Mouse (Mus musculus) cerebellum, adult 9-11 months (tissue): ENCODE results near the gene Spred2.
A peak's percentile ranks its signal among the peaks of the same experiment; 100 is the strongest.

ENCODE experiments used
- DNase-seq: peaks from one replicate; pipeline ENCODE4 v3.0.0; 2022

Spred2 gene

DNA sequence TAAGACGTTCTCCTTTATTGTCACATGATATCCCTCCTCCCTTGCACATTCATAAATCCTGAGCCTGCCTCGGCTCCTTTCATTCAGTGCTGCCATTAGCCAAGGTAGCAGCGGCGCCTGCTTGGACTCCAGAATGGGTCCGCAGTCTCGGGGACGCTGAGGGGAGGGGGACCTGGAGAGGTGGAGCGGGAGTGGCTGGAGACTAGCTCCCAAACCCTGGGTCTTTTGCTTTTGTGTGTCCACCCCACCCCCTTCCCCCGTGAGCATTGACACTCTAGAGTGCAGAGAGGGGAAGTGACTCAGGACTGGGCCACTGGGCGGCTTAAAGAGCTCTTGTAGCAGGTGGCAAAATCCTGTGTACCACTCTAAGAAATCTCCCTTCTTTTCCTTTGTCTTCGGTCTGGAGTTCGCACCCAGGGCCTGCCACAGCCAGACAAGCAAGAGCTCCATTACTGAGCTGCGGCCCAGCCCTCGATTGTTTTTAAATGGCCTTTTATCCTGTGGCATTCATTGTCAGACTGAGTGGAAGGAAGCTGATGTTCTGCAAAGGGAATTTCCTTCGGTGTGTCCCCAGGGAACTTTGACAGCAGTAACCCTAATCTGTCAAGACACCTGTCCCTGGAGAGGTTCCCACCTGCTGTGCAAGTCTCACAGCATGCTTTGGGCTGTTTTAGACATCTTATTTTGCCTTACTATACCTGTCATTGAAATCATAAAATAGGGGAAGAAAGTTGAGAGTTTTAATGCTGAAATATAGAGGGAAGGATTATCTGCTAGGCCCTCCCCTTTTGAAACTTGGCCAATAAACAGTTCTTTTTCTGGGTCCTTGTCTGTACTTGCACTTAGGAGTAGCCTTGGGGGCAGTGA, 2.0 kb downstream of the Spred2 start:
- DNase-seq, result peak; percentile 88

GRCm38 (mm10) chr11:19926843-19927120, 2.6 kb downstream of the Spred2 start:
- DNase-seq, result peak; percentile 57

GRCm38 (mm10) chr11:19928633-19929032, 4.5 kb downstream of the Spred2 start:
- peak; percentile 51 for DNase-seq

- peak; percentile 55 for DNase-seq
Measured at GRCm38 (mm10) chr11:19929087-19929865, 5.1 kb downstream of the Spred2 start.

DNA sequence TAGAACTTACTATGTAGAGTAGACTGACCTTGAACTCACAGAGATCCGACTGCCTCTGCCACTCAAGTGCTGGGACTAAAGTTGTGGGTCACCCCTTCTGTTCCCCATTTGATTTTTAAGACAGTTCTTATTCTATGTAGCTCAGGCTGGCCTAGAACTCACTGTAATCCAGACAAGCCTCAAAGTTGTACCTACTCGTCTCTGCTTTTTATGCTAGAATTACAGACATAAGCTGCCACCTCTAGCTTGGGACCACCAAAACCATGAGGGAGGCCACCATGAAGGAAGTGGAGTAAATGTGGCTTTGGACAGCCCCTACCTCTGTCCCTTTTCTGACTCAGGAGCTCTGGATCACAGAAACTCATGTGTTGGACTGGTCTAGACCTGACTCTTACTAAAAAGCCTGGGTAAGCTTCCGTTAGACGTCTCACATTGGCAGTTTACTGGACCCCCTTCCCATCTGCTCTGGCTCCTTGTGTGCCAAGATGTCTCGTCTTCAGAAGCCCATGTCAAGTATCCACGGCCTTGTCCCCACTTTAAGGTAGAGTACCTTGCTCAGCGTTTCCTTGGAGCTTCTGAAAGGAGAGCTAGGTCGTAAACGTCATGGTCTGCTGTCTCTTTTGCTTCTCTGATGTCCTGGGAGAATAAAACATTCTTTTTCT, 7.5 kb downstream of the Spred2 start:
- peak; percentile 38 for DNase-seq

DNA sequence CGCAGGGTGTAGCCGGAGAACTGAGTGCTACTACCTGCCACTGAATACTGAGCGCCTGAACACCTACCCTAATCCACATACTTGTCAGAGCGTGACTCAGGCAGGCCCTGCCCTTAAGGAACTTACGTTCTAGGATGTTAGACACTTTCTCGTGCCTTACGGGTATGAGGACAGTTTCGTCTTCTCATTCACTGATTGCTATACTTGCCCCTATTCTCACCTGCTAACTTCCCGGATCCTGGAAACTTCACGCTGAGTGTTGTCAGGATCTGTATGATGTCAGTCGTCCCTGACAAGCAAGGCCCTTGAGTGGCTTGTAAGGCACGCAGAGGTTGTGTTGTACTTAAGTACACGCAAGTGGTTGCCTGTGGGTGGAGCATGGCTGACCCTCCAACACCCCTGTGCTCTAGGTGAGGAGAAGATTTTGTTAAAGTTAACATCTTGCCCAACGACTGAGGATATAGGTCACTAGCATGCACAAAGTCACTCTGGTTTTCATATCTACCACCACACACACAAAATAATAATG, 8.9 kb downstream of the Spred2 start:
- no peak for DNase-seq

DNA sequence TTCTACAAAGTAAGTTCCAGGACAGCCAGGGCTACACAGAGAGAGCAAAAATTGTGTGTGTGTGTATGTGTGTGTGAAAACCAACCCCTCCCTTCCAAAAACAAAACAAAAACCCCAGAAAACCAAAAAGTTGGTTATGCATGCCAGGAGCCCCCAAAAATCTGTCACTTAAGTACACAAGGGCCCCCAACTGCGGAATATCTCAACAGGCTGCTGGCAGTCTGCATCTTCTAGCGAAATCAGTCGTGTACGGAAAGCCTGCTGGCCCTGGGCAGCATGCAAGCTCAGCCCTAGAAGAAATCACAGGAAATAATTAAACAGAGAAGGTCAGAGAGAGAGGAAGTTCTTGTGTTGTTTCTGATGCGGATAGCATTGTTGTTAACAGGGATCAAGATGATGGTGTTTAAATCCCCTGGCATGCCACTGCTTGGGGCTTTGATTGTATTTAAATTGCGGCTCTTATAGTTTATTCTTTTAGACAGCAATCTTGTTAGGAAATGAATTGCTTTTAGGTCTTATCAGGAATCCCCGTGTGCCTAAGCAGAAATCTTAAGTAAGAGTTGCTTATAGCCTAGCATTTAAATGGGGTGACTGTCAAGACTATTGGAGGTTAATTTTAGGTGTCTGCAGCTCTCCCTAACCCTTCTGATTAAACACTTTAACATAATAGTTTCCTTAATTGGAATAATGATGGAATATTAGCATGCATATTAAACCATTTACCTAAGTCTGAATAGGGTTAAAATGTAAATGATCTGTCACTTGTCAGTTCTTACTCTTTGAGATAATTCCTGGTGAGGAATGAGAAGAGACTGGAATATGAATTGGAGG, 11.6 kb downstream of the Spred2 start:
- peak; percentile 72 for DNase-seq

DNA sequence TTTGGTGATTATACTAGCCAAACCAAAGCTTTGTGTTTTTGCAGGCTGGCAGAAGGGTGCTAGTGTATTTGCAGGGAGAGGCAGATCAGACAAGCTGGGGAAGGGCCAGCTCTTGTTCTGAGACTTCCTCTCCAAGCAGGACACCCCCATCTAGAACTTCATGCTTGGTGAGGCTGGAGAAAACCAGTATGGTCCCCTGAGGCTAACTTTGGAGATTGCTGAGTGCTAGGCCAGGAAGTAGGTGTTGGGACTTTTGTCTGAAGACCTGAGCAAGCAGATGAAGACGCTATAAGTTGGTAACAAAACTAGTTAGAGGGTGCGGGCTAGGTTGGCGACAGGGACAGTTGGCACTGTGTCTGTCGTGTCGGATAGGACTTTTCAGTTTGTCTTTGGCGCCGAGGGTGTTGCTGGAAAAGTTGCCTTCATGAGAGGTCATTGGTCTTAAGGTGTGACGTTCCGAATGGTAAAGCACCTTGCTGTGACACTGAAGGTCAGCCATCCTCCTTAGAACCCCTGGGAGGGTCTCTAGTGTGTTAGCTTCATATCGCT, 14.4 kb downstream of the Spred2 start:
- DNase-seq, result peak; percentile 75

DNA sequence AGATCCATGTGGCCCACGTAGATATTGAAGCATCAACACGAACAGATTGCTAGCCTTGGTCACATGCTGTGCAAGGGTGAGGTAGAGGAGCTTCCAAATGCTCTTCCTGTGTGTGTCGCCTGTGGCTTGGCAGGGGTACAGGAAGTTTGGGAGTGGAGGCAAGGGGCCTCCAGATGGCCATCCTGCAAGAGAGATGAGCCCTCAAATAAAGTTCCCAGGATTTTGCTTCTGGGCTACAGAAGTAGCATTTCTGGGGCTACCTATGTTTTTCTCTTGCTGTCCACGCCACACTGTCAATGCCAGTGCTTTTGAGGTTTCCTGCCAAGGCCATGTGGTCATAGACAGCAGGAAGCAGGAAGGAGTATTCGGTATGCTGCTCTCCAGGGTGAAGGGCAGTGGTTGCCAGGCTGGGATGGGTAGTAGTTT, 15.1 kb downstream of the Spred2 start:
- DNase-seq, result peak; percentile 99

DNA sequence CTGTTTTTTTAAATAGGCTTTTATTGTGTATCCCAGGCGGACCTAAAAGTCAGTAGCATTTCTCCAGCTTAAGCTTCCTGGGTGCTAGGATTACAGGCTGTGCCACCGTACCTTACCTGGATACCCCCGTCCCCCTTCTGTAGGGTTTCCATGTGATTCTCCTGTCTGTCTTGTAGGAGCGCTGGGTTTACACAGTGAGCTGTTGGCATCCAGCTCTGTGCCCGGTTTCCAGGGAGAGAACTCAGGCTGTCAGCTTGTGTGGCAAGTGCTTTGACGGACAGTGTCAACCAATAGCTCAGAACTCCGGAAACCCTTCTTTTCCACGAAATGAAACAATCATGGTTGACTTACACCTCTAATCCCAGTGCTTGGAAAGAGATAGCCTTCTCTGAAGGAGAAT, 15.7 kb downstream of the Spred2 start:
- peak; percentile 81 for DNase-seq

- DNase-seq, result no peak
Measured at GRCm38 (mm10) chr11:19941156-19941777, 17.1 kb downstream of the Spred2 start.

- DNase-seq, result no peak
Measured at GRCm38 (mm10) chr11:19941978-19942377, 17.8 kb downstream of the Spred2 start.

- no peak for DNase-seq
Measured at GRCm38 (mm10) chr11:19943753-19944152, 19.6 kb downstream of the Spred2 start.

- no peak for DNase-seq
Measured at GRCm38 (mm10) chr11:19944701-19945100, 20.5 kb downstream of the Spred2 start.

DNA sequence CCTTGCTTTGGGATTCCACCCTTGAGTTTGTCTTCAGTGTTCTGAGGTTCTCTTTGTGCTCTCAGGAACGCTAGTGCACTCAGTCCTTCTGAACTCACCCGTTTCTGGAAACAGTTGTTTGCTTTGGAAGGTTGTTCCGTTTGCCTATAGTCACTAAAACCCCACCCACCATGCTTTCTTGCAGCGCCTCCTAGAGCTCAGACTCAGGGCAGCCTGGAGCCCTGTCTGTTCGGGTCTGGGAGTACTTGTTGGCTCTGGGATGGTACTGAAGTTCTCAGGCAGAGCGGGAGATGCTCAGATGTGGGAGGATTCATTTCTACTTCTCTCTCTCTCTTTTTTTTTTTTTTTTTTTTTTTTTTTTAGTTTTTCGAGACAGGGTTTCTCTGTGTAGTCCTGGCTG, 22.5 kb downstream of the Spred2 start:
- no peak for DNase-seq

DNA sequence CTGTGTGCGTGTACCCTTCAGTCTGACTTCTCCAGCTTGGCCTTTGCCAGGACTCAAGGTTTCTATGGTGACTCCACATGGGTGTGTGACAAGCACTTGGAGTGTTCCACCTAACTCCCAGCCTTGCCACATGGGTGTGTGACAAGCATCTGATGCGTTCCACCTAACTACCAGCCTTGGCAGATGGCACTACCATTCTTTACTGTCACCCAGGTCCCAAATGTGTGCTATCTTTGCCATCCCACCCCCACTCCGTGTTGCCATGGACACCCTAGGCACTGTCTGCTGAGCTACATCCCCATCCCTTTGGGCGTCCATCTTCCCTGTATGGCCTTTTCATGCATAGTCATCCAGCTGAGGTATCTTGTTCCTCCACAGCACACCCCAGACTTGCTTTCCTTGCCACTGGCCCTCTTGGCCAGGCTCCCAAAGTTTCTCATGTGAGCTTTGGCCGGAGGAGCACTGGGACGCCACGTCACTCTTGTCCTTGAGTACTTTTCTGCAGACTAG, 23.5 kb downstream of the Spred2 start:
- peak; percentile 59 for DNase-seq

- no peak for DNase-seq
Measured at GRCm38 (mm10) chr11:19949725-19950124, 25.6 kb downstream of the Spred2 start.

GRCm38 (mm10) chr11:19950169-19950568, 26.0 kb downstream of the Spred2 start:
- DNase-seq, result no peak

GRCm38 (mm10) chr11:19952963-19953362, 28.8 kb downstream of the Spred2 start:
- DNase-seq, result no peak

GRCm38 (mm10) chr11:19953919-19954318, 29.7 kb downstream of the Spred2 start:
- no peak for DNase-seq

DNA sequence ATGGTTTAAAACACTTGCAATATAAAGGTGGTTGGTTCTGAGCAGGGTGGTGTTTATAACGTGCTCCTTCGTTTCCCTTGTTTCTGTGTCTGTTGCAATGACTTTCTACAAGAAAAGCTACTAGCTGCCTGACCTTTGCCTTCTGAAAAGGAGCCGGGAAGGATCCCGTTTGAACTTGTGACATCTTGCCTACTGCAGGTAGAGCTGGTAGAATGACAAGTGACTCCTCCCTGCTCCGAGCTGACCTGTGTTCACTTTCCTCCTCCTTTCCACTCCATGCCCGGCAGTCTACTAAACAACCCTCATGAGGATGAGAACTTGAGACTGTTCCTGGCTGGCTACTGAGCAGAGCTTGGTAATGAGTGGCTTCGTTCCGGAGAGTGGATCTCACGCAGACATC, 30.9 kb downstream of the Spred2 start:
- no peak for DNase-seq
